Mouse (Mus musculus): Measurements from ENCODE around the gene Rhbdl1. TPM values are rescaled to one million over a fixed set of nuclear protein-coding genes. Genes with fewer than 3 reads are reported as not detected.

The Rhbdl1 gene
- polyA plus RNA-seq, 1 experiment, result not detected

DNA sequence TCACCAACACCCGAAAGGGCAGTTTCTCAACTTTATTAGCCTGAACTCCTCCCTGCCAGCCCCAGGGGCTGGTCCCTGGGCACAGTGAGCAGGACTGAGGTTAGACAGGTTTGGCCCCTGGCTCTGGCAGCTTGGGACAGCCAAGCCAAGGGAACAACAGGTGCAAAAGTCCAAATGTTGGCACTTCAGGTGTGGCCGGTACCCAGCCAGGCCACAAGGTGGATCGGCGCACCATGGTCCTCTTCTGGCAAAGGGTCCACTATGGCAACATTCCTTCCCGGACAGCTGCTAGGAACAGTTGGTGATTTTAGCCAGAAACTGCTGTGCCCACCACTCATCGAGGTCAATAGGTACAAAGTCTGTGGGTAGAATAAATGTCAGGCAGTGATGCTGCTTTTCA, 26.6 kb upstream of the Rhbdl1 start:
- H3K4me3 ChIP-seq (ENCODE audit: low read depth, low read length), result no peak overlapping the region
- H3K36me3 ChIP-seq (ENCODE audit: control insufficient read depth, insufficient read depth, low read length, poor library complexity, severe bottlenecking), result no peaks in the 10 kb centered on the region

GRCm38 (mm10) chr17:25861704-25862612, 24.9 kb upstream of the Rhbdl1 start:
- H3K4me1 ChIP-seq (ENCODE audit: control insufficient read depth, insufficient read depth, low read length), result peaks cover 3% of the 10 kb centered on the region
- no peak overlapping the region for H3K27ac ChIP-seq (ENCODE audit: insufficient read depth, low read length)
- H3K9ac ChIP-seq (ENCODE audit: low read depth, poor library complexity, severe bottlenecking), result peak overlapping the region; percentile 66
- H3K36me3 ChIP-seq (ENCODE audit: control insufficient read depth, insufficient read depth, low read length, poor library complexity, severe bottlenecking), result no peaks in the 10 kb centered on the region
- peak overlapping the region; percentile 83 for H3K4me3 ChIP-seq (ENCODE audit: low read depth, low read length)
- H3K27me3 ChIP-seq (ENCODE audit: control insufficient read depth, insufficient read depth, low read length, poor library complexity, severe bottlenecking), result no peaks in the 10 kb centered on the region
- TF ChIP-seq POLR2A (IDR thresholded peaks at IDR 0.05; ENCODE audit: insufficient read depth, low read length), result no peak
- TF ChIP-seq EP300 (IDR thresholded peaks at IDR 0.05; ENCODE audit: insufficient read depth, low read depth, low read length), result no peak
- no peak for TF ChIP-seq CTCF (IDR thresholded peaks at IDR 0.05; ENCODE audit: low read depth, low read length)
- no peaks in the 10 kb centered on the region for H3K9me3 ChIP-seq (replicated peaks; ENCODE audit: control insufficient read depth, insufficient read depth, low read length, poor library complexity, severe bottlenecking)

More for the DNA sequence above, 26.6 kb upstream of the Rhbdl1 start:
- Histone ChIP-seq H3K9ac (ENCODE audit: low read depth, poor library complexity, severe bottlenecking) (no peak overlapping the region), H3K27me3 (ENCODE audit: control insufficient read depth, insufficient read depth, low read length, poor library complexity, severe bottlenecking) (no peaks in the 10 kb centered on the region), H3K27ac (ENCODE audit: insufficient read depth, low read length) (no peak overlapping the region), H3K9me3 (replicated peaks; ENCODE audit: control insufficient read depth, insufficient read depth, low read length, poor library complexity, severe bottlenecking) (no peaks in the 10 kb centered on the region), H3K4me1 (ENCODE audit: control insufficient read depth, insufficient read depth, low read length) (peaks cover 3% of the 10 kb centered on the region)
- TF ChIP-seq CTCF (IDR thresholded peaks at IDR 0.05; ENCODE audit: low read depth, low read length), result no peak
- no peak for TF ChIP-seq EP300 (IDR thresholded peaks at IDR 0.05; ENCODE audit: insufficient read depth, low read depth, low read length)
- TF ChIP-seq POLR2A (IDR thresholded peaks at IDR 0.05; ENCODE audit: insufficient read depth, low read length), result no peak

DNA sequence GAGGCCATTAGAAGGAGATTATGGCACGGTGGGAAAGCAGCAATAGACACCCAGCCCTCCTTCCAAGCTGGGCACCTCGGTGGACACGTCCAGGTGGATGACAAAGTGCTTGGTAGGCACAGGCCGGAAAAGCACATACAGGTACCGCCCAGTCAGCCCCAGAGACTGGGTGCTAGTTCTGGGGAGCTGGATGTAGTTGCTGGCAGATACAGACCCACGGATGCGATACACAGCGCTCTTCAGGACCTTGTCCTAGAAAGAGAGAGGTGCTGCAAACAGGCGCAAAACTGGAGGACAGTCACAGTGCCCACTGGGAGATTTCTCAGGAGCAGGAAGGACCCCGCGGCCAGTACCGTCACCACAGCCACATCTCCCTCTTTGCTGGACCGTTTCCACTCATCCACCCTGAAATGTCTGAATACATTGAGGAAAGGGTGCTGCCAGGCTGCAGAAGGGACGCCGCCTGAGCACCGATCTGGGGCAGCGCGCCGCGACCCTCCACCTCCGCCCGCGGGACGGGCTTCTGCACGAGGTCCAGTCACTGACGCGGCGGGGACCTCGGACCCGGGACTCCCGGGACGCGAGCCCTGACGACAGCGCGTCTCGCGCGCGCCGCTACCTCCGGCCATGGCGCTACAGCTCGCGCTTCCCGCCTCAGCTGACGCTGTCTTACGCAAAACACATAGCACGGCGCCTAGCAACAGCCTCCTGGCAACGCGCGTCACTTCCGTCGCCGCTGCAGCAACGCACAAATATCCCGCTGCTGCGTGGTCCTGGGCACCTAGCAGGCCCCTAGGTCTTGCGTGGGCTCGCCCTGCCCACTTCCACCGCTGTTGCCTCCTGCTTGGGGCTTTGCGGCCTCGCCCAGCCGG, 24.0 kb upstream of the Rhbdl1 start, which contains the start of gene Wdr90:
Wdr90 (minus strand) TSS at position 670 of the 872 bp plus-strand sequence.
- TF ChIP-seq POLR2A (IDR thresholded peaks at IDR 0.05; ENCODE audit: insufficient read depth, low read length) (peak; percentile 33), CTCF (IDR thresholded peaks at IDR 0.05; ENCODE audit: low read depth, low read length) (no peak), EP300 (IDR thresholded peaks at IDR 0.05; ENCODE audit: insufficient read depth, low read depth, low read length) (0 out of 2 replicates have a peak, but pooled peaks have one; percentile 60)
- no peak within 1 kb of the TSS for H3K27ac ChIP-seq (ENCODE audit: insufficient read depth, low read length)
- H3K4me1 ChIP-seq (ENCODE audit: control insufficient read depth, insufficient read depth, low read length), result peaks cover 3% of the 10 kb centered on the region
- H3K9ac ChIP-seq (ENCODE audit: low read depth, poor library complexity, severe bottlenecking), result peak within 1 kb of the TSS; percentile 66
- H3K9me3 ChIP-seq (replicated peaks; ENCODE audit: control insufficient read depth, insufficient read depth, low read length, poor library complexity, severe bottlenecking), result no peaks in the 10 kb centered on the region
- H3K4me3 ChIP-seq (ENCODE audit: low read depth, low read length), result peak within 1 kb of the TSS; percentile 83
- no peaks in the 10 kb centered on the region for H3K36me3 ChIP-seq (ENCODE audit: control insufficient read depth, insufficient read depth, low read length, poor library complexity, severe bottlenecking)
- no peaks in the 10 kb centered on the region for H3K27me3 ChIP-seq (ENCODE audit: control insufficient read depth, insufficient read depth, low read length, poor library complexity, severe bottlenecking)

- Histone ChIP-seq H3K27ac (ENCODE audit: insufficient read depth, low read length) (no peak overlapping the region), H3K4me3 (ENCODE audit: low read depth, low read length) (no peak overlapping the region), H3K4me1 (ENCODE audit: control insufficient read depth, insufficient read depth, low read length) (peaks cover 3% of the 10 kb centered on the region), H3K9me3 (replicated peaks; ENCODE audit: control insufficient read depth, insufficient read depth, low read length, poor library complexity, severe bottlenecking) (no peaks in the 10 kb centered on the region), H3K27me3 (ENCODE audit: control insufficient read depth, insufficient read depth, low read length, poor library complexity, severe bottlenecking) (no peaks in the 10 kb centered on the region), H3K9ac (ENCODE audit: low read depth, poor library complexity, severe bottlenecking) (no peak overlapping the region; the same call in 1 of the 2 replicates), H3K36me3 (ENCODE audit: control insufficient read depth, insufficient read depth, low read length, poor library complexity, severe bottlenecking) (no peaks in the 10 kb centered on the region)
- TF ChIP-seq POLR2A (IDR thresholded peaks at IDR 0.05; ENCODE audit: insufficient read depth, low read length), result no peak
- TF ChIP-seq EP300 (IDR thresholded peaks at IDR 0.05; ENCODE audit: insufficient read depth, low read depth, low read length), result no peak
- no peak for TF ChIP-seq CTCF (IDR thresholded peaks at IDR 0.05; ENCODE audit: low read depth, low read length)
Observed at GRCm38 (mm10) chr17:25860229-25860628, 23.1 kb upstream of the Rhbdl1 start.

GRCm38 (mm10) chr17:25844396-25844901, 7.4 kb upstream of the Rhbdl1 start, which contains the start of gene Rhot2:
Gene Rhot2, minus strand, starts transcription at chr17:25844851.
- Histone ChIP-seq H3K9me3 (replicated peaks; ENCODE audit: control insufficient read depth, insufficient read depth, low read length, poor library complexity, severe bottlenecking) (no peaks in the 10 kb centered on the region), H3K4me3 (ENCODE audit: low read depth, low read length) (peak within 1 kb of the TSS; percentile 84), H3K27ac (ENCODE audit: insufficient read depth, low read length) (no peak within 1 kb of the TSS), H3K36me3 (ENCODE audit: control insufficient read depth, insufficient read depth, low read length, poor library complexity, severe bottlenecking) (peaks cover 17% of the 10 kb centered on the region), H3K9ac (ENCODE audit: low read depth, poor library complexity, severe bottlenecking) (peak within 1 kb of the TSS; percentile 88), H3K4me1 (ENCODE audit: control insufficient read depth, insufficient read depth, low read length) (no peaks in the 10 kb centered on the region), H3K27me3 (ENCODE audit: control insufficient read depth, insufficient read depth, low read length, poor library complexity, severe bottlenecking) (no peaks in the 10 kb centered on the region)
- no peak for TF ChIP-seq CTCF (IDR thresholded peaks at IDR 0.05; ENCODE audit: low read depth, low read length)
- TF ChIP-seq POLR2A (IDR thresholded peaks at IDR 0.05; ENCODE audit: insufficient read depth, low read length), result no peak
- no peak for TF ChIP-seq EP300 (IDR thresholded peaks at IDR 0.05; ENCODE audit: insufficient read depth, low read depth, low read length)

Data from ES-Bruce4 (cell line).